Mouse (Mus musculus): Measurements from ENCODE around the gene Rbmx2. TPM values are rescaled to one million over a fixed set of nuclear protein-coding genes. Genes with fewer than 3 reads are reported as not detected.
A peak's percentile ranks its signal among the peaks of the same experiment; 100 is the strongest.

The Rbmx2 gene
- 1 to 10 TPM; 7.9 to 8.5 TPM for total RNA-seq (2021)

DNA sequence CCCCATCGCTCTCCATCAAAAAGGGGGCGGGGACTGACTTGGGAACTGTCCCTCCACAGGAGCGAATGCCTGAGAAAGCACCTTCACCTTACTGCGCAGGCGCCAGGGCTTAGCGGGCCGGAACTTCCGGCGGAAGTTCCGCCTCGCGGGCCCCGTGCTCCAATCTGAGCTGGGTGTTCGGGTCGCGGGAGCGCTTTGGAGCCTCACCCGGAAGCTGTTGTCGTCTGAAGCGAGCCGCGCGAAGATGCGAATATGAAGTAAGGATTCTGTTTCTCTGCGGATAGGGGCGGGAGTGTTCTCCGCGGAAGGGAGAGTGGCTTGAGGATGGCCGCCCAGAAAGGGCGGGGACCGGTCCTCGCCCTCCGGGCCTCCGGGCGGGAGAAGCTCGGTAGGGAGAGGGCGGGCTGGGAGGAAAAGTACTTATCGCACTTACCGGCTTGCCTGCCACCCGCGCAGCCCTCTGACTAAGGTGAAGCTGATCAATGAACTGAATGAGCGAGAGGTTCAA is at the start of gene Rbmx2:
Gene Rbmx2 (plus strand): TSS at position 141 of the 508 bp plus-strand sequence.
- intact Hi-C loops (cut with DNase I): no loop called here
- peak; percentile 93 for DNase-seq

DNA sequence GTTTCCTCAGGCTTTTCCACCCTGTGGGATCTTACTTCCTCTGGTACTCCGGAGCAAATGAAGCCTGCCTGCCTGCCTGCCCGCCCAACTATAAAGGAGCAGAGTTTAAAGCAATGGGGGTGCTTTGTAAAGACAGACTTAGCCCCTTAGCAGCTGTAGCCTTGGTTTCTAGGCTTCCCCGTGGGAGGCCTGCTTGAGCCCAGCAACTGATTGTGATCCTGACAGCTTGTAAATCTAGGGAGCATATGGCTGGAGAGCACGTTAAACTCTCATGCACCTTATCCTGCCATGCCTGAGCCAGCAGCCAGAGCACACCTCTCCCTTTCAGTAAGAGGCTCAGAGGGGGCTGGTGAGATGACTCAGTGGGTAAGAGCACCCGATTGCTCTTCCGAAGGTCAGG is 28.0 kb upstream of the Rbmx2 start:
- intact Hi-C loops (cut with DNase I): no loop called here

DNA sequence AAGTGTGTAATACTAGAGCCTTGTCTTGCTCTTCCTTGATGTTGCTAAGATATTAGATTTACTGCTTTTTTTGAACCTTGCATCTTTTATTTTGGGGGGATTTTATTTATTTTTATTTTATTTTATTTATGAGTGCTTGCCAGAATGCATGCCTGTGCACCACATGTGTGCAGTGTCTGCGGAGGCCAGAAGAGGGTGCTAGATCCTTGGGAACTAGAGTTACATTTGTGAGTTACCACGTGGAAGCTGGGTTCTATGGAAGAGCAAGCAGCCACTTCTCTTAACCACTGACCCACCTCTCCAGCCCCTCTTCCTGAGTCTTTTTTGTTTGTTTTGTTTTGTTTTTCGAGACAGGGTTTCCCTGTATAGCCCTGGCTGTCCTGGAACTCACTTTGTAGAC is 25.2 kb upstream of the Rbmx2 start:
- intact Hi-C loops (cut with DNase I): no loop called here
- DNase-seq: no peak

More for the DNA sequence above, 28.0 kb upstream of the Rbmx2 start:
- peak; percentile 1 for DNase-seq

- no peak for DNase-seq
- intact Hi-C loops (cut with DNase I): no loop called here
Observed at GRCm38 (mm10) chrX:48671714-48672113, 23.1 kb upstream of the Rbmx2 start.

DNA sequence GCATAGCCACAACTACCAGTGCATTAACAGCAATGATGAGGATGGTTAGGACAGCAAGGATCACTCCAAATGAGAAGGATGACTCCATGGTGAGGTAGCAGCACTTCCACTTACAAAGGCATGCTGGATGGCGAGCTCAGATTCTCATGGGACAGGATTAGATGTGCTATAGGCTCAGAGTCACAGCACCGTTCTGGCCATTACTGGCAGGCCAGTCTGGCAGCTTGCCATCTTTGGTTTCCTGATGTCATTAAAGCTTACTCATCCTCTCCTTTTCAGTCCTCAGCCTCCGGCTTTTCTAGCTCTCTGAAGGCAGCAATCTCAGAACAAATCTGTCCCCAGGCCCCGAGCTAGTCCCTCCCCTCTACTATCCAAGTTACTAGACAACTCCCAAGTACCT is 20.6 kb upstream of the Rbmx2 start, which contains the start of gene Gpr119:
Gene Gpr119 (minus strand): TSS at position 308 of the 400 bp plus-strand sequence.
- peak; percentile 5 for DNase-seq
- intact Hi-C loops (cut with DNase I): no loop called here

- intact Hi-C loops (cut with DNase I): no loop called here
- peak; percentile 41 for DNase-seq
Observed at GRCm38 (mm10) chrX:48683451-48683850, 11.4 kb upstream of the Rbmx2 start.

DNA sequence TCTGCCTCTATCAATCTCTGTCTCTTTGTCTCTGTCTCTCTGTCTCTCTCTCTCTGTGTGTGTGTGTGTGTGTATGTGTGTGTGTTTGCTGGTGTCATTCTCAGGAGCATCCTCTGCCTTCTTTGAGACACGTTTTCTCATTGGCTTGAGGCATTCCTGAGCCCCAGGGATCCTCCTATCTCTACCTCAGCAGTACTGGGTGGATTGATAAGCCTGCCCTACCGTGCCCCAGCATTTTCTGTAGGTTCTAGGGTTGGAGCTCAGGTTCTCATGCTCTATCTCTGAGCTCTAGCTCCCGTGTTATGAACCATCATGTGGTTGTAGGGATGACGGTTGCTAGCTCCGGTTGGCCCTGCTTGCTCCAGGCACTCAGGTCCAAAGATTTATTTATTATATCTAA is 10.9 kb upstream of the Rbmx2 start:
- DNase-seq: no peak
- intact Hi-C loops (cut with DNase I): no loop called here

- intact Hi-C loops (cut with DNase I): no loop called here
Observed at GRCm38 (mm10) chrX:48694460-48694859, 344 bp upstream of the Rbmx2 start.

GRCm38 (mm10) chrX:48709701-48710100 is 14.9 kb downstream of the Rbmx2 start:
- intact Hi-C loops (cut with DNase I): no loop called here
- no peak for DNase-seq

More at GRCm38 (mm10) chrX:48694460-48694859, 344 bp upstream of the Rbmx2 start:
- DNase-seq: peak; percentile 28

DNA sequence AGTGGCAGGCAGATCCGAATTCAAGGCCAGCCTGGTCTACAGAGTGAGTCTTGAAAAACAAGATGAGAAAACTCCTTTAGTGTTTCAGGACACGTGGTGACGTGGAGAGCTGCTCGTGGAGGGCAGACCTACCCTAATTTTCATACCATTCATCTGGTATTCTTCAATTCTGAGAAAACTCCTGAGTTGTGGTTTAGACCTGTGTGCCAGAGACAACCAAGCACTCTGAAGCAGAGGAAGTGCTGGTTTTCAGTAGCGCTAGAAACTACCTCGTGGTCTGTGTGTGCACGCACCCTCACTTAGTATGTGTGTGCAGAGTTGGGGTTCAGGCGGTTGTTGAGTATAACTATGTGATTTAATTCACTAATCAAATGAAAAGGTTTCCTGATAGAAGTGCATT is 18.0 kb downstream of the Rbmx2 start:
- intact Hi-C loops (cut with DNase I): no loop called here
- DNase-seq: no peak

- intact Hi-C loops (cut with DNase I): no loop called here
- no peak for DNase-seq
Observed at GRCm38 (mm10) chrX:48754710-48755283, 60.0 kb downstream of the Rbmx2 start.

Other genes with a start within 250 kb of the Rbmx2 start
- gene Elf4, start 231.9 kb upstream of the Rbmx2 start, total RNA-seq (2021): 1 to 10 TPM; 1.1 to 1.5 TPM
- gene Aifm1, start 181.4 kb upstream of the Rbmx2 start, total RNA-seq (2021): 10 to 100 TPM; 22.3 to 25.2 TPM
- 10 to 100 TPM; 50.7 to 51.4 TPM for gene Rab33a, start 175.7 kb upstream of the Rbmx2 start, total RNA-seq (2021)
- 10 to 100 TPM; 36.9 to 37.4 TPM for gene Zfp280c, start 100.5 kb upstream of the Rbmx2 start, total RNA-seq (2021)
- gene Slc25a14, start 71.6 kb upstream of the Rbmx2 start, total RNA-seq (2021): 10 to 100 TPM; 29.3 to 31.0 TPM
- not detected for gene Gpr119, start 20.5 kb upstream of the Rbmx2 start, total RNA-seq (2021)
- gene Gm595, start 182.7 kb downstream of the Rbmx2 start, total RNA-seq (2021): not detected

Data from left cerebral cortex, postnatal 4 days (tissue).